Mouse (Mus musculus) ES-Bruce4 (cell line): ENCODE results near the gene Kcnma1.

Experiments used
- EP300 ChIP-seq: IDR thresholded peaks from 2 replicates; pipeline ENCODE4 v1.6.1; 2011; ENCODE audit warnings: low read depth, low read length; ENCODE audit not compliant: insufficient read depth
- POLR2A ChIP-seq: IDR thresholded peaks from one replicate; pipeline ENCODE4 v1.8.1; 2011; ENCODE audit warnings: low read length; ENCODE audit not compliant: insufficient read depth

GRCm38 (mm10) chr14:23491359-23491758 is 522.9 kb downstream of the Kcnma1 start:
- TF ChIP-seq EP300 (no peak), POLR2A (no peak)
